Mouse (Mus musculus) CD4-positive, CD25-positive, alpha-beta regulatory T cell (primary cell): ENCODE measurements around the gene Lrrc32. TPM values are rescaled to one million over a fixed set of nuclear protein-coding genes. Genes with fewer than 3 reads are reported as not detected.

Source experiments
- polyA plus RNA-seq: library from polyadenylated mRNA; unstranded; fragments of 100-300 nt; shearing (Covaris generic); gene quantifications from one replicate; pipeline ENCODE4 v1.2.1, GENCODE M21; 2017

Gene Lrrc32
- polyA plus RNA-seq = 301 TPM

DNA sequence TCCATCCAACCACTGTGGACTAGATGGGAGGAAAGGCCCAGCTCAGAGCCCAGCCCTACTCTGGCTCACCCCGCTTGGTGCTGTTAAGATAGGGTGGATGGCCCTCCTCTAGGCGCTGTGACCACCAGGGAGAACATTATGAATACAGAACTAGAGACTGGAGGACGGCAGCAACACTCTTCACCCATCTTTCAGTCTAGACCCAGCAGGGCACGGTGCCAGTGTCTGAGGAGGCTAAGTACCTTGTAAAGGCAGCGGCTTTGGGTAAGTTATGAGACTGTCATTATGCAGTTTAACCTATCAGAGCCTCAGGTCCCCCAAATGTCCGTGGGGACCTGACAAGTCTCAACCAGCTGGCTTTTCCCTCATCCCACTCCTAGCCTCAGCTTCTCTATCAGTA lies at the start of gene Lrrc32:
Lrrc32 (plus strand) TSS at position 153 of the 400 bp plus-strand sequence.

DNA sequence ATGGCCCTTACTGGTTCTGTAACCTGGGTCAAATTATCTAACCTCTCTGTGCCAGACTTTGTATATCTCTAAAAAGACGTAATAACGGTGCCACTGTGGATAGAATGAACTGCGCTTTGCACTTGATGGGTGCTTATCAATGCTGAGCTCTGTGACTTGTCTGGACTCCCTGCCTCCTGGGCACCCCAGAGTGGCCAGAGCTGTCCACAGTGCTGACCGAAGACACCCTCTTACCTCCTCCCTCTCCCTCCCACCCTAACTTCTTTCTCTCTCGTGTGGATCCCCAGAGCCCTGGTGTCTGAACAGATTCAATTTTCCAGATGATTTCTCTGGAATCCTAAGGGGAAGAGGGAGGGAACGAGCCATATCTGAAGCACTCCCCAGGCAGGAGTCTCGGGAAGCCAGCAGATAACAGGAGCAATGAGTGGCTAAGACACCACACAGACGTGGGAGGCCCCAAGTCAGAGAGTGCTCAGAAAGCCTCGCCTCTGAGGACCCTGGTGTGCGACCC lies 49.1 kb upstream of the Lrrc32 start, which contains the start of gene Gucy2d:
Gucy2d (plus strand) TSS at position 461 of the 511 bp plus-strand sequence.

Other genes with a start within 250 kb of the Lrrc32 start
- 9.9 TPM for gene Acer3, start 168.1 kb upstream of the Lrrc32 start, polyA plus RNA-seq
- not detected for gene Tsku, start 128.0 kb upstream of the Lrrc32 start, polyA plus RNA-seq
- not detected for gene Gucy2d, start 48.9 kb upstream of the Lrrc32 start, polyA plus RNA-seq
- gene Emsy, start 167.5 kb downstream of the Lrrc32 start, polyA plus RNA-seq = 85.4 TPM
- 56.2 TPM for gene Thap12, start 213.8 kb downstream of the Lrrc32 start, polyA plus RNA-seq